Mouse (Mus musculus) forebrain, postnatal 0 days (tissue): ENCODE data around the gene BC004004. TPM values are rescaled to one million over a fixed set of nuclear protein-coding genes. Genes with fewer than 3 reads are reported as not detected.
"Not testable (repeated sequence)": the region's sequence is repeated elsewhere in the genome, so short reads cannot be mapped to it uniquely, and the experiment has no call there.

Source experiments
- ATAC-seq: fragments of 200-750 bp; cut with Nextera tagmentation; 2 replicates; pipeline ENCODE4 v1.8.0; 2017; ENCODE audit warnings: mild to moderate bottlenecking, moderate library complexity
- DNase-seq: peaks from one replicate; pipeline ENCODE4 v3.0.0-alpha.2; 2015
- H3K27ac ChIP-seq: fragments of 300-500 bp; sonication (generic); 2 replicates; pipeline ENCODE4 v1.5.1; 2014; ENCODE audit warnings: low read depth, mild to moderate bottlenecking, antibody characterized with exemption, low read length, moderate library complexity, mixed read lengths
- H3K27me3 ChIP-seq: fragments of 300-500 bp; sonication (generic); 2 replicates; pipeline ENCODE4 v1.6.1; 2014; ENCODE audit warnings: mild to moderate bottlenecking, low read length, mixed read lengths; ENCODE audit not compliant: insufficient read depth
- H3K36me3 ChIP-seq: fragments of 300-500 bp; sonication (generic); 2 replicates; pipeline ENCODE4 v1.6.1; 2014; ENCODE audit warnings: mild to moderate bottlenecking, moderate library complexity; ENCODE audit not compliant: insufficient read depth
- H3K4me1 ChIP-seq: fragments of 300-500 bp; sonication (generic); 2 replicates; pipeline ENCODE4 v1.6.1; 2014; ENCODE audit warnings: antibody characterized with exemption; ENCODE audit not compliant: insufficient read depth
- H3K4me2 ChIP-seq: fragments of 300-500 bp; sonication (generic); 2 replicates; pipeline ENCODE4 v1.6.1; 2014; ENCODE audit warnings: low read depth, mild to moderate bottlenecking, moderate library complexity
- H3K4me3 ChIP-seq: fragments of 300-500 bp; sonication (generic); 2 replicates; pipeline ENCODE4 v1.5.1; 2014; ENCODE audit warnings: low read depth, low read length, mixed read lengths
- H3K9ac ChIP-seq: fragments of 300-500 bp; sonication (generic); 2 replicates; pipeline ENCODE4 v1.6.1; 2014; ENCODE audit warnings: mild to moderate bottlenecking
- H3K9me3 ChIP-seq: fragments of 300-500 bp; sonication (generic); 2 replicates; pipeline ENCODE4 v1.6.1; 2016; ENCODE audit warnings: low read length
- CTCF ChIP-seq: sonication (generic); IDR thresholded peaks from 2 replicates; pipeline ENCODE4 v1.5.1; 2016; ENCODE audit warnings: antibody characterized with exemption, control low read depth, low read depth
- WGBS: fragments of 180-500 bp; shearing (Covaris S2); extraction: QIAGEN DNeasy Blood & Tissue Kit; methylation state at CpG from one replicate; pipeline ENCODE4 v1.1.7; 2014; 5-methylcytosine and 5-hydroxymethylcytosine counted together
- polyA plus RNA-seq: library from polyadenylated mRNA; unstranded; fragments of >200 nt; fragmentation: Nextera tagmentation; extraction: Ambion mirVana; gene quantifications from 2 replicates; pipeline ENCODE4 v1.2.1, GENCODE M21; 2015
- total RNA-seq: library from RNA; depleted of rRNA; stranded (reverse); fragments of >200 nt; gene quantifications from 2 replicates; pipeline ENCODE4 v1.2.3, GENCODE M21; 2014

The BC004004 gene
- total and polyA plus RNA-seq, 2 experiments from 2014 or later = 128 to 153 TPM

GRCm38 (mm10) chr17:29315672-29316465 lies 47.3 kb downstream of the BC004004 start:
- Histone ChIP-seq H3K4me3 (no peak overlapping the region), H3K27ac (no peak overlapping the region), H3K27me3 (no peaks in the 10 kb centered on the region), H3K9me3 (no peaks in the 10 kb centered on the region), H3K4me2 (no peak overlapping the region), H3K4me1 (no peaks in the 10 kb centered on the region), H3K36me3 (no peaks in the 10 kb centered on the region), H3K9ac (no peak overlapping the region)
- no peak for TF ChIP-seq CTCF
- DNase-seq (no peak), ATAC-seq (no peak)
- 39% methylated on average over 9 of the region's 9 CpGs for WGBS

- no peak for TF ChIP-seq CTCF
- Histone ChIP-seq H3K4me1 (no peaks in the 10 kb centered on the region), H3K36me3 (no peaks in the 10 kb centered on the region), H3K4me3 (no peak overlapping the region), H3K27me3 (no peaks in the 10 kb centered on the region), H3K9ac (no peak overlapping the region), H3K4me2 (no peak overlapping the region), H3K9me3 (no peaks in the 10 kb centered on the region), H3K27ac (no peak overlapping the region)
- no peak for ATAC-seq
- DNase-seq = no peak
- 61% methylated on average over 3 of the region's 3 CpGs for WGBS
Observed at GRCm38 (mm10) chr17:29316891-29317290, 48.3 kb downstream of the BC004004 start.

- 86% methylated on average over 3 of the region's 3 CpGs for WGBS
- not testable (repeated sequence) for H3K27ac ChIP-seq, H3K4me3 ChIP-seq, DNase-seq, H3K9ac ChIP-seq, ATAC-seq, H3K4me1 ChIP-seq, H3K9me3 ChIP-seq, H3K4me2 ChIP-seq, H3K27me3 ChIP-seq, H3K36me3 ChIP-seq
Observed at GRCm38 (mm10) chr17:29317380-29317779, 48.8 kb downstream of the BC004004 start, which contains the start of gene Pi16. Pi16 (plus strand) TSS chr17:29317680.

GRCm38 (mm10) chr17:29318731-29319250 lies 50.2 kb downstream of the BC004004 start:
- TF ChIP-seq CTCF = no peak
- H3K9me3 ChIP-seq = no peaks in the 10 kb centered on the region
- 61% methylated on average over 6 of the region's 6 CpGs for WGBS
- ATAC-seq = no peak
- no peak overlapping the region for H3K9ac ChIP-seq
- H3K4me2 ChIP-seq = no peak overlapping the region
- H3K27me3 ChIP-seq = no peaks in the 10 kb centered on the region
- H3K4me3 ChIP-seq = no peak overlapping the region
- H3K4me1 ChIP-seq = no peaks in the 10 kb centered on the region
- H3K27ac ChIP-seq = no peak overlapping the region
- no peak for DNase-seq
- no peaks in the 10 kb centered on the region for H3K36me3 ChIP-seq

- Histone ChIP-seq H3K27ac (no peak overlapping the region), H3K9me3 (no peaks in the 10 kb centered on the region), H3K36me3 (no peaks in the 10 kb centered on the region), H3K4me2 (no peak overlapping the region), H3K4me3 (no peak overlapping the region), H3K27me3 (no peaks in the 10 kb centered on the region), H3K9ac (no peak overlapping the region), H3K4me1 (no peaks in the 10 kb centered on the region)
- DNase-seq (no peak), ATAC-seq (no peak)
- TF ChIP-seq CTCF = no peak
- WGBS = 93% methylated on average over 7 of the region's 7 CpGs
Observed at GRCm38 (mm10) chr17:29319476-29319875, 50.9 kb downstream of the BC004004 start.

GRCm38 (mm10) chr17:29319881-29320639 lies 51.5 kb downstream of the BC004004 start:
- ATAC-seq (no peak), DNase-seq (no peak)
- Histone ChIP-seq H3K9me3 (no peaks in the 10 kb centered on the region), H3K27ac (no peak overlapping the region), H3K9ac (no peak overlapping the region), H3K27me3 (no peaks in the 10 kb centered on the region), H3K4me1 (no peaks in the 10 kb centered on the region), H3K4me3 (no peak overlapping the region), H3K36me3 (no peaks in the 10 kb centered on the region), H3K4me2 (no peak overlapping the region)
- TF ChIP-seq CTCF = no peak
- WGBS = 74% methylated on average over 8 of the region's 8 CpGs
